ENCODE assay signal across 20 mouse cellular contexts in the genomic region with DNA sequence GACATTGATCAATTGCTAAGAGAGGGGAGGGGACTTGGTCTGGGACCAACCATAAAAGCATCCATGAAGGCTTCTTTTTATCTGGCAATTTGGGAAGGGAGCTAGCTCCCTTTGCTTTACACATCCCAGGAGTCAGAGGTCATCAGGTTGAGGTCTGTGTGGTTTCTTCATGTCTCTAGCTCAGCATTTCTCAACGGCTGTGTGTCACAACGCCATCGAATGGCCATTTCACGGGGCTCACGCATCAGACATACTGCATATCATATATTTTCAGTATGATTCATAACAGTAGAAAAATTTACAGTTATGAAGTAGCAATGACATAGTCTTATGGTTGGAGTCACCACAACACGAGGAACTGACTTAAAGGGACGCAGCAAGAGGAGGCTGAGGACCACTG. TPM values are rescaled to one million over a fixed set of nuclear protein-coding genes. Genes with fewer than 3 reads are reported as not detected.
"Had no signal": no experiment of that assay in that cellular context is flagged by ENCODE, and none has a peak within 500 bp of the region (broad histone marks: within the 10 kb centered on the region; RNA-seq: fewer than 3 reads in every experiment).

No protein-coding gene starts in this region.

- ATAC-seq: intestine, postnatal 0 days; lung, postnatal 0 days; midbrain, embryonic 15.5 days had no signal

- H3K4me3 ChIP-seq: layer of hippocampus, adult 2 months; limb, embryonic 12.5 days; megakaryocyte, embryonic 14.5 days; midbrain, embryonic 15.5 days; neural tube, embryonic 12.5 days had no signal

- H3K9me3 ChIP-seq: limb, embryonic 12.5 days; megakaryocyte, embryonic 14.5 days; midbrain, embryonic 15.5 days; neural tube, embryonic 12.5 days had no signal

- DNase-seq: liver; lung, adult 2 months; lung, postnatal 36 days; thymus, adult 18-20 months; thymus, postnatal 14 days had no signal

- H3K27ac ChIP-seq: layer of hippocampus, adult 2 months; limb, embryonic 12.5 days; liver, embryonic 14.5 days; midbrain, embryonic 15.5 days; neural tube, embryonic 12.5 days had no signal

- H3K4me1 ChIP-seq: midbrain, embryonic 15.5 days; neural tube, embryonic 12.5 days had no signal

- H3K36me3 ChIP-seq: limb, embryonic 12.5 days; midbrain, embryonic 15.5 days; neural tube, embryonic 12.5 days had no signal

- H3K9ac ChIP-seq: limb, embryonic 12.5 days; liver, embryonic 14.5 days; midbrain, embryonic 15.5 days; neural tube, embryonic 12.5 days had no signal

- H3K27me3 ChIP-seq: limb, embryonic 12.5 days; megakaryocyte, embryonic 14.5 days; midbrain, embryonic 15.5 days; neural tube, embryonic 12.5 days had no signal

- H3K4me2 ChIP-seq: limb, embryonic 12.5 days; midbrain, embryonic 11.5 days; midbrain, embryonic 15.5 days; neural tube, embryonic 12.5 days had no signal

RNA-seq across cellular contexts. Expression of gene 1700024P04Rik, which starts 37.9 kb away (rescaled TPM):
- total RNA-seq: layer of hippocampus, adult 2 months; layer of hippocampus, postnatal 10 days; left cerebral cortex, postnatal 36 days; monocyte, adult 5-6 weeks; neutrophil, adult 5-6 weeks had no signal
- polyA plus RNA-seq: intestine, postnatal 0 days; kidney, embryonic 14.5 days; limb, embryonic 12.5 days; liver, embryonic 14.5 days; lung, adult 2 months; lung, postnatal 0 days; midbrain, embryonic 11.5 days; midbrain, embryonic 15.5 days; neural tube, embryonic 12.5 days; stomach, embryonic 14.5 days had no signal
